Mouse (Mus musculus) kidney, postnatal 36 days (tissue): ENCODE results near the gene Emid1.

Experiments used
- DNase-seq, 2 experiments: peaks; one replicate each; pipeline ENCODE4 v3.0.0; 2021 to 2022; ENCODE audit warnings: mixed read lengths in 2 of 2

The Emid1 gene

GRCm38 (mm10) chr11:5160722-5161485 lies 8.8 kb upstream of the Emid1 start:
- peak in 1 of 2 experiments; percentile 74 for DNase-seq

GRCm38 (mm10) chr11:5158056-5158455 lies 6.0 kb upstream of the Emid1 start:
- DNase-seq: no peak

- DNase-seq: peak; percentile 65 to 76
Measured at GRCm38 (mm10) chr11:5154961-5155805, 3.1 kb upstream of the Emid1 start.

GRCm38 (mm10) chr11:5151247-5151630 lies 818 bp downstream of the Emid1 start:
- DNase-seq: peak; percentile 66 to 67

- peak in 1 of 2 experiments; percentile 38 for DNase-seq
Measured at GRCm38 (mm10) chr11:5150416-5151246, 1.4 kb downstream of the Emid1 start.

GRCm38 (mm10) chr11:5149955-5150354 lies 2.1 kb downstream of the Emid1 start:
- DNase-seq: no peak

- peak; percentile 87 to 89 for DNase-seq
Measured at GRCm38 (mm10) chr11:5149249-5149648, 2.8 kb downstream of the Emid1 start.

- DNase-seq: peak in 1 of 2 experiments; percentile 28
Measured at GRCm38 (mm10) chr11:5145600-5145999, 6.5 kb downstream of the Emid1 start.

- no peak for DNase-seq
Measured at GRCm38 (mm10) chr11:5141965-5142364, 10.1 kb downstream of the Emid1 start.

- DNase-seq: peak in 1 of 2 experiments; percentile 53
Measured at GRCm38 (mm10) chr11:5141252-5141651, 10.8 kb downstream of the Emid1 start.

GRCm38 (mm10) chr11:5140619-5141018 lies 11.4 kb downstream of the Emid1 start:
- DNase-seq: peak; percentile 84 to 89

GRCm38 (mm10) chr11:5139372-5139771 lies 12.7 kb downstream of the Emid1 start:
- no peak for DNase-seq

GRCm38 (mm10) chr11:5138642-5139041 lies 13.4 kb downstream of the Emid1 start:
- DNase-seq: no peak

GRCm38 (mm10) chr11:5135914-5136313 lies 16.1 kb downstream of the Emid1 start:
- peak; percentile 59 to 60 for DNase-seq

- DNase-seq: peak in 1 of 2 experiments; percentile 43
Measured at GRCm38 (mm10) chr11:5132751-5133150, 19.3 kb downstream of the Emid1 start.

- no peak for DNase-seq
Measured at GRCm38 (mm10) chr11:5130111-5130665, 21.9 kb downstream of the Emid1 start.

GRCm38 (mm10) chr11:5129035-5129480 lies 23.0 kb downstream of the Emid1 start:
- peak in 1 of 2 experiments; percentile 25 for DNase-seq

- no peak for DNase-seq
Measured at GRCm38 (mm10) chr11:5125713-5126112, 26.3 kb downstream of the Emid1 start.

GRCm38 (mm10) chr11:5114931-5115581 lies 37.0 kb downstream of the Emid1 start:
- DNase-seq: peak; percentile 88 to 95

- no peak for DNase-seq
Measured at GRCm38 (mm10) chr11:5113645-5114044, 38.4 kb downstream of the Emid1 start.

- DNase-seq: no peak
Measured at GRCm38 (mm10) chr11:5109441-5109840, 42.6 kb downstream of the Emid1 start.

GRCm38 (mm10) chr11:5103986-5104509 lies 48.0 kb downstream of the Emid1 start:
- DNase-seq: no peak
